Mouse (Mus musculus) layer of hippocampus, adult 2 months (tissue): ENCODE data around the gene Cyb561d2. TPM values are rescaled to one million over a fixed set of nuclear protein-coding genes. Genes with fewer than 3 reads are reported as not detected.
"Not testable (repeated sequence)": the region's sequence is repeated elsewhere in the genome, so short reads cannot be mapped to it uniquely, and the experiment has no call there.

Source experiments
- DNase-seq, 2 experiments: peaks; one replicate each; pipeline ENCODE4 v3.0.0; 2022; ENCODE audit warnings: low spot score in 2 of 2
- H3K27ac ChIP-seq: fragments of 200-600 bp; 2 replicates; pipeline ENCODE4 v1.8.1; 2022
- H3K4me3 ChIP-seq: fragments of 200-600 bp; 2 replicates; pipeline ENCODE4 v1.8.1; 2022; ENCODE audit warnings: mild to moderate bottlenecking
- CTCF ChIP-seq: fragments of 200-600 bp; conservative IDR thresholded peaks from 2 replicates; pipeline ENCODE4 v1.8.1; 2022; ENCODE audit warnings: antibody characterized with exemption, mild to moderate bottlenecking, moderate library complexity
- total RNA-seq, 2 experiments: library from RNA; stranded (reverse); gene quantifications; 2 replicates each; pipeline ENCODE4 v1.2.3; 2021

The Cyb561d2 gene
- total RNA-seq, 2 experiments from 2014 or later: 13.8 to 15.3 TPM

DNA sequence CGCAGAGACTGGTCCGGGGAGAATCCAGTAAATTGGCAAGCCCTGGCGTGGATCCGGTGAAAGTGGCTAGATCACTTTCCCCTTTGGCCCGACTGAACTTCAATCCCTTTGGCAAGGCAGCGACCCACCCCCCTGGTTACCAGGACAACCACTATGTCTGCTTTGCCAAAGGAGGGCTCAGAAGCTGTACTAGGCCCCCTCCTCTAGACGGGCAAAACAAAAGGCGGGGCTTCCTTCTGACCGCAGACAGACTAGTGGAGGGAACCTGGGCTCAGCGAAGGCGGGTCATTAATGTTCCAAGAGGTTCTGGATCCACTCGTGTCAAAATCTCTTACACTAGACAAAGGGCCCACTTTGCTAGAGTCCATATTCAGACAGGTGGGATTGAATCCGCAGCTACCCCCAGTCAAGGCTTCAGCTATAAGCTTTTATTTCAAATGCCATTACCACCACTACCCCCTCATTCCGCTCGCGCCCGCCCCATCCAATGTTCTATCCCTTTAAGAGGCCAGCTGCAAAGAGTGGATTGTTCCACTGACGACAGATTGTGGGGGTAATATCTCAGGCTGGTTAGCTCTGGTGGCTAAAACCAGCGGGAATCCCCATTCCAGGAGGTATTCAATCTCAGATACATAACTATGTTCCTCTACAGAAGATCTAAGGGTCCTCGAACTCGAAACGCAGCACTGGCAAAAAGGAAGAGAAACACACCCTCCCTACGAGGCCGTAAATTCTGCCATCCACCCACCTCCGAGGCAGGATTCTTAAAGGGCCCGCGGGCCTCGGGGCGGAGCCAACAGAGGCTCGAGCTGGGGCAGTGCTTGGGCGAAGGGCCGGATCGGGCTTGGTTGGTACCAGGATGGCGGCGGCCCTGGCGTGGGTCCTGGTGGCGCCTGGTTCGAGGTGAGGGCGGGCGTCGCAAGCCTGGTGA lies 26.6 kb upstream of the Cyb561d2 start:
- peak; percentile 79 for DNase-seq
- no peak for TF ChIP-seq CTCF
- H3K4me3 ChIP-seq: peak overlapping the region; percentile 91

DNA sequence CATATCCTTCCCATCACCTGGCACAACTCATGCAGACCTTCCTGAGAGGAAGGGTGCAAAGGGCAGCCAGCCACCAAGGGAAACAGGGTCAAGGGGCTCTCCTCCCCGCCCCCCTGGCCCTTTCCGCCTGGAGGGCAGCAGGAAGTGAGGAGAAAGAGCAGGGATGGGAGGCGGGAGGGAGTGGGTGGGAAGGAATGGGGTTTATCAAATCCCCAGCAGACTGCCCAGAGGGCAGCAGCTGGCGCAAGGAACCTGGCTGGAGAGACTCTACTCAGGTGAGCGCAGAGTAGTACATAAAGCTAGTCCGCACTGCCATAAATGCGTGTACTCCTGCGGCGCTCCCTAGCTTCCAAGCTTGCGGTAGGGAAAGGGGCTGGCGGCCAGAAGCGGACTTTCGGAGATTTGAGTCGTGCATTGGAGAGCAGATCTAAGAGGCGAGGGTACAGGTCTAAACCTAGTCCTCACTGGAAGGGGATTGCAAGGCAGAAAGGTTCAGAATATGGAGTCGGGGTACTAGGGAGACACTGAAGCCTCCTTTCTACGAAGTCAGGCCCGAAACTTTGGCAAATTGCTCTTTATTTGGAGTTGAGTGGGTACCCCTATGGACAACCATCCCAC lies 25.8 kb upstream of the Cyb561d2 start, which contains the start of gene Hyal2:
Gene Hyal2, plus strand, starts transcription at position 244 of the 618 bp plus-strand sequence.
- Histone ChIP-seq H3K4me3 (peak within 1 kb of the TSS; percentile 91), H3K27ac (peak within 1 kb of the TSS; percentile 96)
- TF ChIP-seq CTCF: no peak
- no peak for DNase-seq

More for the DNA sequence above, 26.6 kb upstream of the Cyb561d2 start:
- H3K27ac ChIP-seq: peak overlapping the region; percentile 96

DNA sequence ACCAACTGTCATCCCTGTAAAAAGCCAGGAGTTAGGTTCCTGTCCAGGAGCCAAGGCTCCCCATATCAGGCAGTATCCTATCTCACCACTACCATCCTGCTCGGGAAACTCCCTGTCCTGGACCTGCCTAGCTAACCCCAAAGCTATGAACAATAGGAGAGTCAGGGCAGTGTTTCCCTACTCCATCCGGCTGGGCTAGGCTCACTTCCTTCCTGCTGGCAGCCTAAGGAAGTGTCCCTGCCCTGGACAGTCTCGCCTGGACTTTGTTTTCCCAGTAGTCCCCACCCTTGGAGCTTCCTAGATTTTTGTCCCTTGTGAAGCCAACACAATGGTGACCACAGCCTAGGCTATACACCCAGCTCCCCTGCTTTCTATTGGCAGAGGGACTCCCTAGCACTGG lies 24.9 kb upstream of the Cyb561d2 start:
- peak; percentile 46 for TF ChIP-seq CTCF
- no peak for DNase-seq
- Histone ChIP-seq H3K27ac (peak overlapping the region; percentile 96), H3K4me3 (peak overlapping the region; percentile 19; the same call in 1 of the 2 replicates)

DNA sequence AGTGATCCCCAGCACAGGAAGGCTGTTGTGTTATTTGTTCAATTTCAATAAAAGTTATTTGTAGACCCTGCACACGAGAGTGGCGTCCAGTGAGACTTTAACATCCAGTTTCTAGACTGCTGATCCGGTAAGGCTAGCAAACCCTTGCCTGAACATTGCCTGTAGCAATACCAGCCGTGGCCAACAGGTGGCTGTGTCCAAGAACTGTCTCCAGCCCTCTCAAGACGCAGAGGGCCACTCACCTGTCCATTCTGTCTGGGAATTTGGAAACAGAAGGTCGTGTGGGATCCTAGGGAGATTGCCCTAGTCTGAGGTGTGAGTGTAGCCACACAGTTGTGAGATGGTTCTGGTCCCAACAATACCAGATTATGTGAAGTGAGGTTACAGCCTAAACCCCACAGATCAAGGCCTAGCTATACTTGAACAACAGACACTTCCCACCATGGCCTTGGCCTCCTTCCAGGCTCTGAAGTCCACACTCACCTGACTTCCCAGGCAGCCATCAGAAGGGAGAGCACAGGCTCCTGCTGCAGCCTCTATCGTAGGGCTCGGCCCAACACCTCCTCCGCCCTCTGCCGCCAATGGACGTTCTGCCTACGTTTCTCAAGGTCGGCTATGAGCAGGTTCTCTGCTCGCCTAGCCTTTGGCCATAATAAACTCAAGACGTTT lies 24.2 kb upstream of the Cyb561d2 start:
- peak; percentile 89 for TF ChIP-seq CTCF
- H3K4me3 ChIP-seq: peak overlapping the region; percentile 19; the same call in 1 of the 2 replicates
- DNase-seq: peak in 1 of 2 experiments; percentile 75
- H3K27ac ChIP-seq: peak overlapping the region; percentile 83

DNA sequence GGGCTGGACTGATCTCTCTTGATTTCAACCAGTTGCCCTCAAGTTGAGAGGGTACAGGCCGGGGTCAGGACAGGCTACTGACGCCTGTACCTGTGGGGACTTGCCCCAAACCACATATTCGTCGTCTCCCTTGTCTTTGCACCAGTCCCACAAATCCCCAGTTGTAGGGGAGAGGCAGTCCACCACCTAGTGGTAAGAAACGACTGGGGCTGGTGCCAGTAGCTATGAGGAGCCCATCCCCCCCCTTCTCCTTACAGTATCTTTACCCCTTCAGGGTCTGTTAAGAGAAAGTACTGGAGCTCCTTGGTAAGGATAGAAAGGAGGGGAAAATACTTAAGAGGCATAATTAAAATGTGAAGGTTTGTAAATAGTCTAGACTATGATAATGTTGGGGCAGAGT lies 23.6 kb upstream of the Cyb561d2 start:
- not testable (repeated sequence) for H3K4me3 ChIP-seq, DNase-seq
- H3K27ac ChIP-seq: peak overlapping the region; percentile 83; the same call in 1 of the 2 replicates

DNA sequence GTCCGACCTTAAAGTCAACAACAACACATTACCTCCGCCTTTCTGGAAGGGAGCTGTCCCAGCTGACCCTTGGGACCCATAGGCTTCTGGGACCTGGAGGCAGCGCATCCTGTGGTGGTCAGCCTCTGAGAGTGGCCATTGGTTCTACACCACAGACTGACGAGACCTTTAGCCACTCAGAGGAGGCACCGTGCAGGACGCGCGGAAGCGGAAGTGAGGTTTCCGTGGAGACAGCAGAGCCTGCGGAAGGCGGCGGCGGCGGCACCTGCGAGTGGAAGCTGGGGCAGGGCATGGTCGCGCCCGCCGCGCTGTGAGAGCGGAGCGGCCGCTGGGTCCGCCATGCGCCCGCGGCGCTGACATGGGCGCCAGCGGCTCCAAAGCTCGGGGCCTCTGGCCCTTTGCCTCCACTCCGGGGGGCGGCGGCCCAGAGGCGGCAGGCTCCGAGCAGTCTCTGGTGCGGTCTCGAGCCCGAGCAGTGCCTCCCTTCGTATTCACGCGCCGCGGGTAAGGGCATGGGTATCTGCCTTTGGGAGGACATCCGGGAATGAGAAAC lies 21.1 kb upstream of the Cyb561d2 start, which contains the start of gene Tusc2:
Gene Tusc2, plus strand, starts transcription at position 227 of the 553 bp plus-strand sequence.
- peak; percentile 93 to 96 for DNase-seq
- H3K4me3 ChIP-seq: peak within 1 kb of the TSS; percentile 74
- no peak for TF ChIP-seq CTCF
- H3K27ac ChIP-seq: peak within 1 kb of the TSS; percentile 91

DNA sequence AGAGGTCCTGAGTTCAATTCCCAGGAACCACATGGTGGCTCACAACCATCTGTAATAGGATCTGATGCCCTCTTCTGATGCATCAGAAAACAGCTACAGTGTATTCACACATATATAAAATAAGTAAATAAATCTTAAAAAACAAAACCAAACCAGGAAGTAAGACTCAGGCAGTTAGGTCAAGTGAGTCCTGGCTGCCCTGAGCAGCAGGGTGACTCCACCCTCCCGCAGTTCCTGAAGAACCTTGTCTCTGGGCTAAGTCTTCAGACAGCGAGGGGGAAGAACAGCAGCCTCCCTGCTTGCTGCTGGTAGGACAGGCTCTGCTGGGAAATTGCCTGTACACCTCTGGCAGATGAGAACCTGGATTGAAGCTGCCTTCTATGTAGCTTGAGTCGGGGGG lies 14.4 kb upstream of the Cyb561d2 start:
- no peak for DNase-seq
- Histone ChIP-seq H3K4me3 (no peak overlapping the region), H3K27ac (no peak overlapping the region)
- TF ChIP-seq CTCF: no peak

DNA sequence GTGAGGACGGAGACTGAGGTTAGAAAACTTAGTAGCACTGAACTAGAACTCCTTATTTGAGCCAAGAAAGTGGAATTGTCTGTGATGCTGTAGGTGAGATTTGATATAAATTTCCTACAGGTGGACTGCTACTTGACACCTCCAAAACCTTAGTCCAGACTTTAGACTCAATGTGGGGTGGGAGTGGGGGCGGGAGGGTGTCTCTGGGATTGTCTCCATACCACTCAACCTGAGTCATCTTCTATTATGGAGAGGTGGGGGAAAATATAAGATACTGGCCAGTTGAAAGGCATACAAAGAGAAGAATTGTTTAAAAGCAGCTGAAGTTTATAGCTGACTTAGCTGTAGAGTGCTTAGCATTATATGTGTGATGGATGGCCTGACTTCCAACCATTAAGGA lies 13.7 kb upstream of the Cyb561d2 start:
- peak overlapping the region; percentile 98 for H3K4me3 ChIP-seq
- TF ChIP-seq CTCF: no peak
- no peak for DNase-seq
- H3K27ac ChIP-seq: peak overlapping the region; percentile 97

DNA sequence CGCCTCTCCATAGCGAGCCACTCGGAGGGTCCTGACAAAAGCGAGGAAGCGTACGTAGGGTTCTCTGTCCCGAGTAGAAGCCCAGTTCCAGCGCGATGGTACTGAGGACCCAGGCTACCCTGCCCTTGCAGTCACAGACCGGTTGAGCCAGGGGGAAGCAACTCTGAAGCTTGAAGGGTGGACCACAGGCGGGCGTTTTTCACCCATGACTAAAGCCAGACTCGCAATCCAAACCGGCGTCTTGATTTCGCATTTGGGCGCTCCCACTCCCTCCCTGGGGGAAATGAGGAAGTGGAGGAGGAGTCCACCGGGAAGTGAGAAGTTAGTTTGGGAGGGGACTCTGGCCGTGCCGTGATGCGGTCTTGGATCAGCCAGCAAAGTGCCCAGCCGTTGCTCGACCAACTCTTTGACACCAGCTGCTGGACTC lies 13.1 kb upstream of the Cyb561d2 start:
- H3K4me3 ChIP-seq: peak overlapping the region; percentile 98
- TF ChIP-seq CTCF: no peak
- peak overlapping the region; percentile 97 for H3K27ac ChIP-seq
- DNase-seq: no peak

DNA sequence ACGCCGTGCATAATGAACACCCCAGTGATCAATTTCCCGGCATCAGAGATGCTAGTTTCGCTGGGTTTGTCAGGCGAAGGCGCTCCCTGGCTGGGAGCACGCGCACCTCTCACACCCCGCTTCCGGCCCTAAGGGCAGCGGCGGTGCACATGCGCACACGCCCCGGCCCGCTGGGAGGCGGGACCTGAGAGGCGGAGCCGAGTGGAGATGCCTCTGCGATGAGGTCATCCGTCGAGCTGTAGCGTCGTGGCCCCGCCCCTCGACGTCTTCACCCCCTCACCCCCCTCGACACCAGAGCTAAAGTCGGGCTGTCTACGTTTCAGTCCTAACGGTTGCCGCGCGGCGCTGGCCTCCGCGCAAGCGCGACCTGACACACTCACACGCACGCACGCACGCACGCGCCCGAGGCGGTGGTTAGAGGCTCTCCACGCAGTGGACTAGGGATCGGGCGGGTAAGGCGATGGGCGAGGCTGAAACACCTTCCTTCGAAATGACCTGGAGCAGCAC lies 12.4 kb upstream of the Cyb561d2 start:
- TF ChIP-seq CTCF: peak; percentile 48
- H3K27ac ChIP-seq: peak overlapping the region; percentile 97
- peak; percentile 90 to 94 for DNase-seq
- H3K4me3 ChIP-seq: peak overlapping the region; percentile 98

DNA sequence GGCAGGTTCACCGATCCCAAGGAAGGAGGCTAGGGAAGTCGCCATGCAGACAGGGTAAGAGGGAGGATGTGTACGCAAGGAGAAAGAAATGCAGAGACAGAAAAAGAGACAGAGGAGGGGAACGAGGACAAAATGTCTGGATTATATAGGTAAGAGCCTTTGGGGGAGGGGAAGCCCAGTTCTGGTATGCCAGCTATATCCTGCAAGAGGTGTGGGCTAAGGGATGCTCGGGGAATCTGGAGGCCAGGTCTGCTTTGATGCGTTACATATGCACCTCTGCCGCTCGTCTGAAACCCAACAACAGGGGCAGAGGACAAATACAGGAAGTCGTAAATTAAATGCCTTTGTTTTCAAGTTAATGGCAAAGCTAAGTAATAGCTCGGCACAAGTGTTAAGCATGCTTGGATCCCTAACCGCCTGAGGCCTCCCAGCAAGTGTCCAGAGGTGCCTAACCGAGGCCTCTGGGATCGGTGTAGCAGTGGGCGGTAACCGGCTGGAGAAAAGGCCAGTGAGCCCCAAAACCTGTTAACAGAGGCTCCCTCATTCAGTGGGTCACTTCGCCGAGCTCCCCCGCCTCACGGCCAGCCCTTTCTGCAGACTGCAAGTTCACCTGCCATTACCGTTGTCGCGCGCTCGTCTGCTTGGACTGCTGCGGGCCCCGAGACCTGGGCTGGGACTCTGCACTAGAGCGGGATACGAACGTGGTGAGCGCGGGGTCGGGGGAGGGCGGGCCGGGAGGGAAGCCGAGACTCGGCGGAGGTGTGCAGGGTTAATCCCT lies 11.7 kb upstream of the Cyb561d2 start:
- no peak for DNase-seq
- H3K4me3 ChIP-seq: peak overlapping the region; percentile 98
- TF ChIP-seq CTCF: no peak
- peak overlapping the region; percentile 97 for H3K27ac ChIP-seq
